Mouse (Mus musculus) embryonic facial prominence, embryonic 13.5 days (tissue): ENCODE data around the gene Lmbr1. TPM values are rescaled to one million over a fixed set of nuclear protein-coding genes. Genes with fewer than 3 reads are reported as not detected.

Experiments
- ATAC-seq: fragments of 200-750 bp; cut with Nextera tagmentation; 2 replicates; pipeline ENCODE4 v1.8.0; 2017; ENCODE audit warnings: low read depth; ENCODE audit not compliant: insufficient number of reproducible peaks, insufficient read depth, low FRiP score, low TSS enrichment
- H3K27ac ChIP-seq: fragments of 300-500 bp; sonication (generic); 2 replicates; pipeline ENCODE4 v1.5.1; 2015; ENCODE audit warnings: moderate library complexity, mild to moderate bottlenecking, inconsistent platforms
- H3K27me3 ChIP-seq: fragments of 300-500 bp; sonication (generic); 2 replicates; pipeline ENCODE4 v1.6.1; 2015; ENCODE audit warnings: mild to moderate bottlenecking, inconsistent platforms
- H3K36me3 ChIP-seq: fragments of 300-500 bp; sonication (generic); 2 replicates; pipeline ENCODE4 v1.6.1; 2015; ENCODE audit warnings: mild to moderate bottlenecking, inconsistent platforms
- H3K4me1 ChIP-seq: fragments of 300-500 bp; sonication (generic); 2 replicates; pipeline ENCODE4 v1.6.1; 2015; ENCODE audit warnings: inconsistent platforms
- H3K4me2 ChIP-seq: fragments of 300-500 bp; sonication (generic); 2 replicates; pipeline ENCODE4 v1.6.1; 2015; ENCODE audit warnings: moderate library complexity, mild to moderate bottlenecking, inconsistent platforms
- H3K4me3 ChIP-seq: fragments of 300-500 bp; sonication (generic); 2 replicates; pipeline ENCODE4 v1.5.1; 2015; ENCODE audit warnings: mild to moderate bottlenecking, inconsistent platforms
- H3K9ac ChIP-seq: fragments of 300-500 bp; sonication (generic); 2 replicates; pipeline ENCODE4 v1.6.1; 2015; ENCODE audit warnings: mild to moderate bottlenecking, inconsistent platforms
- H3K9me3 ChIP-seq: fragments of 300-500 bp; sonication (generic); 2 replicates; pipeline ENCODE4 v1.6.1; 2016; ENCODE audit warnings: inconsistent platforms
- WGBS: fragments of 180-500 bp; shearing (Covaris S2); methylation state at CpG from one replicate; pipeline ENCODE4 v1.1.7; 2015; ENCODE audit warnings: mixed read lengths; 5-methylcytosine and 5-hydroxymethylcytosine counted together
- microRNA-seq: library from miRNA; unstranded; fragments of <30 nt; microRNA quantifications from one replicate; pipeline ENCODE4, GENCODE M21; 2016
- polyA plus RNA-seq: library from polyadenylated mRNA; unstranded; fragments of >200 nt; fragmentation: Nextera tagmentation; extraction: Ambion mirVana; gene quantifications from 2 replicates; pipeline ENCODE4 v1.2.1, GENCODE M21; 2015

The Lmbr1 gene
- polyA plus RNA-seq, 1 experiment from 2014 or later, result 9.0 TPM

- H3K4me3 ChIP-seq, result peak within 1 kb of the TSS; percentile 60
- under 1% methylated on average over 67 of the region's 70 CpGs for WGBS
- no peaks in the 10 kb centered on the region for H3K36me3 ChIP-seq
- peak within 1 kb of the TSS; percentile 73 for H3K4me2 ChIP-seq
- H3K9me3 ChIP-seq, result no peaks in the 10 kb centered on the region
- 0 out of 2 replicates have a peak, but pooled peaks cover 10% of the 10 kb centered on the region for H3K4me1 ChIP-seq
- H3K27ac ChIP-seq, result peak within 1 kb of the TSS; percentile 57
- no peaks in the 10 kb centered on the region for H3K27me3 ChIP-seq
- peak; percentile 98 for ATAC-seq
- peak within 1 kb of the TSS; percentile 85 for H3K9ac ChIP-seq
Observed at GRCm38 (mm10) chr5:29195570-29196263, 182.5 kb downstream of the Lmbr1 start, which contains the start of gene Rnf32. Rnf32 (plus strand) TSS chr5:29195992.

DNA sequence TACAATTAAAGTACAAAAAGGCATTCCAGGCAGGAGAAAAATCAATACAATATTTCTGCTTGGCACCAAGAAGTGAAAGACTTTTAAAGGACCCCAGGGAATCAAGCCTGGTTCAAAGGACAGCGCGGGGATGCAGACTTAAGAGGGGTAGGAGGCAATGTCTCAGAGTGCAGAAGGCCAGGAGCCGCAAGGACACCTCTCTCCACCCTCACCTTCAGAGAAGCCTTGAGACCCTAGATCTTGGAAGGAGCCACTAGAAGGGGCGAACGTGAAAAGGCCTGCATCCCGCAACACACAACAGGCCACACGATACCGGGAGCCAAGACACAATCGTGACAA lies 183.0 kb downstream of the Lmbr1 start:
- H3K27me3 ChIP-seq, result no peaks in the 10 kb centered on the region
- peak overlapping the region; percentile 60 for H3K4me3 ChIP-seq
- WGBS, result 2% methylated on average over 9 of the region's 9 CpGs
- peak overlapping the region; percentile 73 for H3K4me2 ChIP-seq
- no peaks in the 10 kb centered on the region for H3K36me3 ChIP-seq
- peak overlapping the region; percentile 57 for H3K27ac ChIP-seq
- ATAC-seq, result no peak
- 0 out of 2 replicates have a peak, but pooled peaks cover 10% of the 10 kb centered on the region for H3K4me1 ChIP-seq
- H3K9ac ChIP-seq, result peak overlapping the region; percentile 85
- no peaks in the 10 kb centered on the region for H3K9me3 ChIP-seq

GRCm38 (mm10) chr5:29186798-29187197 lies 191.4 kb downstream of the Lmbr1 start:
- Histone ChIP-seq H3K4me2 (no peak overlapping the region), H3K36me3 (no peaks in the 10 kb centered on the region), H3K27me3 (no peaks in the 10 kb centered on the region), H3K4me3 (no peak overlapping the region), H3K27ac (no peak overlapping the region), H3K9ac (no peak overlapping the region), H3K4me1 (no peaks in the 10 kb centered on the region), H3K9me3 (no peaks in the 10 kb centered on the region)
- no peak for ATAC-seq
- 73% methylated on average over 5 of the region's 5 CpGs for WGBS

Small RNA genes within 50 kb of the gene (microRNA-seq; reads per million reads assigned to microRNA genes)
- not detected for gene Gm23801

Other genes with a start within 250 kb of the Lmbr1 start
- 3.9 and 6.4 TPM in 2 replicates for gene Rnf32, start 182.4 kb downstream of the Lmbr1 start, polyA plus RNA-seq
- gene Nom1, start 56.3 kb upstream of the Lmbr1 start, polyA plus RNA-seq, result 27.9 and 28.0 TPM in 2 replicates
- gene Mnx1, start 100.1 kb upstream of the Lmbr1 start, polyA plus RNA-seq, result not detected in 2 replicates
- gene Ube3c, start 190.9 kb upstream of the Lmbr1 start, polyA plus RNA-seq, result 17.5 and 28.7 TPM in 2 replicates